Mouse (Mus musculus): ENCODE data around the gene Tbc1d8b. TPM values are rescaled to one million over a fixed set of nuclear protein-coding genes. Genes with fewer than 3 reads are reported as not detected.
"Not testable (repeated sequence)": the region's sequence is repeated elsewhere in the genome, so short reads cannot be mapped to it uniquely, and the experiment has no call there.

The Tbc1d8b gene
- polyA plus RNA-seq, 1 experiment from 2014 or later: 2.3 TPM

DNA sequence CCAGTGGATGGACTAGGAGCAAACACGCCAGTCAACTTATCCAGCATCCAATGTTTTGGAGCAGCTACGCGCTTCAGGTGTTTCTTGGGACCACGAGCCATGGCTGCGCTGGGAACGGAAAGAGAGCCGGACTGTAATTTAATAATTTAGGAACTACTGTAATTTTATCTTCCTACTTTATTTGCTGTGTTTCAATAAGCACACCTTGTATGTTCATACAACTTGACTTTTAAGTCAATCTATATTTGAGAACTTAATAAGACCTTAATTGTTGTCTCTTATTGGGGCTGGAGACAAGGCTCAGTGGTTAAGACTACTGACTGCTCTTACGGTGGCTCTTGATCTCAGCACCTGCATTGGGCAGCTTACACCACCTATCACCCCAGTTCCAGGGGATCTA, 29.6 kb downstream of the Tbc1d8b start, which contains the start of gene Gm15013:
TSS of gene Gm15013 (minus strand) at position 101 of the 400 bp plus-strand sequence.
- Histone ChIP-seq H3K9me3 (ENCODE audit: low read length) (no peaks in the 10 kb centered on the region), H3K4me1 (ENCODE audit: insufficient read depth, low read length) (no peaks in the 10 kb centered on the region), H3K9ac (replicated peaks; ENCODE audit: low read length) (no peak within 1 kb of the TSS), H3K27ac (ENCODE audit: low read length) (no peak within 1 kb of the TSS), H3K36me3 (ENCODE audit: insufficient read depth, low read length) (no peaks in the 10 kb centered on the region), H3K4me3 (ENCODE audit: low read length) (no peak within 1 kb of the TSS), H3K27me3 (ENCODE audit: insufficient read depth, low read length) (peaks cover 4% of the 10 kb centered on the region; the same call in 1 of the 2 replicates), H3K4me2 (replicated peaks; ENCODE audit: low read depth, low read length) (no peak within 1 kb of the TSS)
- no peak for ATAC-seq (ENCODE audit: low FRiP score, low TSS enrichment)
- 93% methylated on average over 8 of the region's 8 CpGs for WGBS

DNA sequence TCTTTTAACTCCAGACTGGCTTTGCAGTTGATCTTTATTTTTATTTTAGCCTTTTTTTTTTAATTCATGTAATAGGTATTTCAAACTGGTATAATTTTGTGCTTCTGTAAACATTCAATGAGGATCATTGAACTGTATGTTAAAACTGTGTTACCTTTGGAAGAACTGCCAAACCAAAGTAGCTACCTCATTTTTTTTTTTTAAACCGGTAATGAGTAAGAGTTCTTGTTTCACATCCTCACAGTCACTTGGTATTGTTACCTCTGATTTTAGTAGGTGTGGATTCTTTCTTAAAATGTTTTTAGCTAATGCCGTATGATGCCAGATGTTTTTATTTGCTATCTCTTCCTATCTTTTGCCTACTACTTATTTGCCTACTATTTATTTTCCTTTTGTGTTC, 37.6 kb downstream of the Tbc1d8b start:
- Histone ChIP-seq H3K36me3 (ENCODE audit: insufficient read depth, low read length) (no peaks in the 10 kb centered on the region), H3K4me3 (ENCODE audit: low read length) (no peak overlapping the region), H3K9ac (replicated peaks; ENCODE audit: low read length) (no peak overlapping the region), H3K4me1 (ENCODE audit: insufficient read depth, low read length) (no peaks in the 10 kb centered on the region), H3K27me3 (ENCODE audit: insufficient read depth, low read length) (no peaks in the 10 kb centered on the region), H3K4me2 (replicated peaks; ENCODE audit: low read depth, low read length) (no peak overlapping the region), H3K27ac (ENCODE audit: low read length) (no peak overlapping the region), H3K9me3 (ENCODE audit: low read length) (no peaks in the 10 kb centered on the region)
- WGBS: 91% methylated on average over 2 of the region's 2 CpGs
- ATAC-seq (ENCODE audit: low FRiP score, low TSS enrichment): no peak

DNA sequence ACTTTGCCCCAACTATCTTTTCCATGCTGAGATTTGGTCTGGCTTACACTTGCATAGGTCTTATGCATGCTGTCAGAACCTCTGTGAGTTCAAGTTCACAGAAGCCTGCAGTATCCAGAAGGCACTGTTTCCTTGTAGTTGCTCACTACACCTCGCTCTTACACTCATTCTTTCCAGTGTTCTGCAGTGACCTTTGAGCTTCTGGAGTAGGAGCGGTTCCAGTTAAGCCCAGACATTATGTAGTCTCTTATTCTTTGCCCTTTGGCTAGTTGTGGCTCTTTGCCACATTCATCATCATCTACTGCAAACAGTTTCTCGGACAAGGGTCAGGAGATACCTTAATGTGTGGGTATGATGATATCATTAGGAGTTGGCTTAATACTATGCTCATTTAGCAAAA, 45.7 kb downstream of the Tbc1d8b start:
- no peak for ATAC-seq (ENCODE audit: low FRiP score, low TSS enrichment)
- no peak overlapping the region for H3K27ac ChIP-seq (ENCODE audit: low read length)
- H3K4me1 ChIP-seq (ENCODE audit: insufficient read depth, low read length): no peaks in the 10 kb centered on the region
- no peak overlapping the region for H3K4me2 ChIP-seq (replicated peaks; ENCODE audit: low read depth, low read length)
- no peaks in the 10 kb centered on the region; the same call in 1 of the 2 replicates for H3K27me3 ChIP-seq (ENCODE audit: insufficient read depth, low read length)
- H3K9ac ChIP-seq (replicated peaks; ENCODE audit: low read length): no peak overlapping the region
- H3K36me3 ChIP-seq (ENCODE audit: insufficient read depth, low read length): 0 out of 2 replicates have a peak, but pooled peaks cover 3% of the 10 kb centered on the region
- WGBS: 81% methylated on average over 3 of the region's 3 CpGs
- no peaks in the 10 kb centered on the region for H3K9me3 ChIP-seq (ENCODE audit: low read length)
- no peak overlapping the region for H3K4me3 ChIP-seq (ENCODE audit: low read length)

DNA sequence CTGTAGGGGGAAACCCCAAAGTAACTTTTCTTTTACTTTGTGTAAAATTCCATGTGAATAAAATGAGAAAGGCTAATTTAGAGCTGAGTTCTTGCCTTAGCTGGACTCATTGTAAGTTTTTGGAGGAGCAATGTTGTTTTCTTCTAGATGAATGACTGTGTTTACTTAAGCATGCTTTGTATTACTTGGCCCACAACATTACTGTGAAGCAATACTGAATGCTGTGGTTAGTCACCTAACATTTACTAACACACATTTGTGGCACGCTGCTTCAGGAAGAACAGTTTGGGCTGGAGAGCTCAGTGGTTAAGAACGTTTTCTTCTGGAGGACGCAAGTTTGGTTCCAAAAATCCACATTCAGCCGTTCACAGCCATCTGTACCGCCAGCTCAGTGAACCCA, 52.3 kb downstream of the Tbc1d8b start:
- Histone ChIP-seq H3K36me3 (ENCODE audit: insufficient read depth, low read length) (0 out of 2 replicates have a peak, but pooled peaks cover 3% of the 10 kb centered on the region), H3K27ac (ENCODE audit: low read length) (no peak overlapping the region), H3K4me1 (ENCODE audit: insufficient read depth, low read length) (no peaks in the 10 kb centered on the region), H3K4me3 (ENCODE audit: low read length) (no peak overlapping the region), H3K4me2 (replicated peaks; ENCODE audit: low read depth, low read length) (no peak overlapping the region), H3K9me3 (ENCODE audit: low read length) (no peaks in the 10 kb centered on the region), H3K9ac (replicated peaks; ENCODE audit: low read length) (no peak overlapping the region), H3K27me3 (ENCODE audit: insufficient read depth, low read length) (no peaks in the 10 kb centered on the region; the same call in 1 of the 2 replicates)
- no peak for ATAC-seq (ENCODE audit: low FRiP score, low TSS enrichment)
- 80% methylated on average over 5 of the region's 5 CpGs for WGBS

DNA sequence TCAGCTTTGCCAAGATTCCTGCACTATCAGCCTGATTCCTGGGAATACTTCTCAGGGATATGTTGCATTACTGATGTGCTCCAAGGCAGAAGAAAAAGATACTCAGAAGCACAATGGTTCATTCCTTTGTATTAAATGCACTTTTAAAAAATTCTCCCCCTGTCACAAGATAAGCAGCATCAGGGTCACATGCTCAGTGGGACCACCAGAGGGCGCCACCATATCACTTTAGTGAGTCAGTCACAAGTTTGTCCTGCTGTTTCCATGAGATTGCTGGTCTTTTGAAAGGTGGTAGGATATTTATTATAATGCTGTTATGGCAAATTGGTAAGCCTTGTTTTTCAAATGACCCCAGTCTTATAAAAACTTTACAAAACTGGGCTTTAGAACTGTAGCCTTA, 67.1 kb downstream of the Tbc1d8b start:
- H3K27me3 ChIP-seq (ENCODE audit: insufficient read depth, low read length): peaks cover 6% of the 10 kb centered on the region; the same call in 1 of the 2 replicates
- no peak overlapping the region for H3K27ac ChIP-seq (ENCODE audit: low read length)
- H3K36me3 ChIP-seq (ENCODE audit: insufficient read depth, low read length): no peaks in the 10 kb centered on the region
- 0% methylated on average over 1 of the region's 1 CpGs for WGBS
- H3K4me1 ChIP-seq (ENCODE audit: insufficient read depth, low read length): no peaks in the 10 kb centered on the region
- no peak for ATAC-seq (ENCODE audit: low FRiP score, low TSS enrichment)
- H3K4me2 ChIP-seq (replicated peaks; ENCODE audit: low read depth, low read length): no peak overlapping the region
- no peak overlapping the region for H3K4me3 ChIP-seq (ENCODE audit: low read length)
- H3K9me3 ChIP-seq (ENCODE audit: low read length): no peaks in the 10 kb centered on the region
- H3K9ac ChIP-seq (replicated peaks; ENCODE audit: low read length): no peak overlapping the region

DNA sequence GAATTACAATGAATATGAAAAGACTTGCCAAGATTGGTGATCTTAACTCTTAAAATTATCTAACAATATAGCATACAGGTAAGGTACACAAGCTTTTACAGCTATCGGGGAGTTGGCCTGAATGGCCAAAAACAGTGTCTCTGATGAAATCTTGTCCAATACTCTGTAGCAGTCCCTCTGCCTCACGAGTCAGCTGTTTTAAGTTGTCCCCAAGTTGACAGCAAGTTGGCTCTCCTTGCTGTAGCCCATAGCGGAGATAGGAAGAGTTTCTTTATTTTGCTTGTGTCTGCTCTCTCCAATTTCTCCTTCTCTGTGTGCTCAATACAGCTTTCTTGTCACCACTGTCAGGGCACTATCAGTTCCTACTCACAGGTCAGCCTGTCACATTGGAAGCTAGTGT, 73.8 kb downstream of the Tbc1d8b start:
- 82% methylated on average over 3 of the region's 3 CpGs for WGBS
- H3K36me3 ChIP-seq (ENCODE audit: insufficient read depth, low read length); H3K9me3 ChIP-seq (ENCODE audit: low read length); H3K4me2 ChIP-seq (replicated peaks; ENCODE audit: low read depth, low read length); H3K9ac ChIP-seq (replicated peaks; ENCODE audit: low read length); H3K4me3 ChIP-seq (ENCODE audit: low read length); ATAC-seq (ENCODE audit: low FRiP score, low TSS enrichment); H3K27ac ChIP-seq (ENCODE audit: low read length); H3K4me1 ChIP-seq (ENCODE audit: insufficient read depth, low read length); H3K27me3 ChIP-seq (ENCODE audit: insufficient read depth, low read length): not testable (repeated sequence)

DNA sequence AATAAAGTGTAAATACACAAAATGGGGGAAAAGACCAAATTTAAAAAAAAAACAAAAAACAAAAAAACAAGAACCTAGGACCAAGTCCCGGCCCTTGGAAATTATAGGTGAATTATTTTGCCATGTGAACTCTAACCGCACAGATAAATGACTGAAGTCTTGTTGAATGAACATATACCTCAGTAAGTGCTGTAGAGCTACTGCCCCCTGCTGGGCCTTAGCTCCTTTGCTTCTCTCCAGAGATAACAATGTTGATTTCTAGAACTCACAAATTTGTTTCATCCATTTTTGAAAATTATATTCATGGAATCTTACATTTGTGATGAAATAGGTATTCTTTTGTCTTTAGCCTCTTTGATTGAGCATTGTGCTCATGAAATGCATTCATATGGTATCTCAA, 77.8 kb downstream of the Tbc1d8b start:
- WGBS: 81% methylated on average over 2 of the region's 2 CpGs

DNA sequence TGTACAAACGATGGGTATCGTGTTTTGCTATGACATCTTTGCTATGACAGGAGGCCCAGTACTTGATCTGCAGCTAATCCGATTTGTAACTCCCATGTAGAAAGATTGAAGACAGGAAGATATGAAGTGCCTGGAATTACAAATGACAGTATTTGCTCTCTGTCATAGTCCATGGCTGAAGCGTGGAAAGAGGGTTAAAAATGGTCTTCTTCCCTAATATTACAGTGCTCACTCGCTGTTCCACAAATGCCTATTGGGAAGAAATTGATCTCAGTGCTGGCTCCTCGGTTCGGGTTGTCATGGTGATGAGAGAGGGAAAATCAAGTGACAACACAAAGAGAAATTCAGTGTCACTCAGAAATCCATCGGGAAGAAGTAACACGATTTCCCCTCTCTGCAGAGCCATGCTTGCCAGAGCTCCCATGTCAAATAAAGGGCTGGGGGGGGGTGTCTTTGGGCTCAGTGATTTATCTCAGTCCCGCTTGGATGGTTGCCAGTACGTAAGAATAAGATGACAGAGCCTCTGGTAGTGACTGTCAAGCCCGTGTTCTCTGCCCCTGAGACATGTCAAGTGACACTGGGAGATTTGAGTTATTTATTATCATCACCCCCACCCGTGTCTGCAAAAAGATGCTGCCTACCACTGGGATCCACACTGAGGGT, 85.3 kb downstream of the Tbc1d8b start:
- Histone ChIP-seq H3K4me1 (ENCODE audit: insufficient read depth, low read length) (no peaks in the 10 kb centered on the region), H3K4me3 (ENCODE audit: low read length) (no peak overlapping the region), H3K36me3 (ENCODE audit: insufficient read depth, low read length) (no peaks in the 10 kb centered on the region), H3K4me2 (replicated peaks; ENCODE audit: low read depth, low read length) (no peak overlapping the region), H3K27ac (ENCODE audit: low read length) (no peak overlapping the region), H3K9me3 (ENCODE audit: low read length) (no peaks in the 10 kb centered on the region), H3K9ac (replicated peaks; ENCODE audit: low read length) (no peak overlapping the region), H3K27me3 (ENCODE audit: insufficient read depth, low read length) (peaks cover 5% of the 10 kb centered on the region; the same call in 1 of the 2 replicates)
- 79% methylated on average over 13 of the region's 13 CpGs for WGBS
- ATAC-seq (ENCODE audit: low FRiP score, low TSS enrichment): no peak

More for the DNA sequence above, 77.8 kb downstream of the Tbc1d8b start:
- Histone ChIP-seq H3K9me3 (ENCODE audit: low read length) (no peaks in the 10 kb centered on the region), H3K4me2 (replicated peaks; ENCODE audit: low read depth, low read length) (no peak overlapping the region), H3K4me3 (ENCODE audit: low read length) (no peak overlapping the region), H3K27me3 (ENCODE audit: insufficient read depth, low read length) (peaks cover under 1% of the 10 kb centered on the region; the same call in 1 of the 2 replicates), H3K4me1 (ENCODE audit: insufficient read depth, low read length) (no peaks in the 10 kb centered on the region), H3K36me3 (ENCODE audit: insufficient read depth, low read length) (no peaks in the 10 kb centered on the region), H3K9ac (replicated peaks; ENCODE audit: low read length) (no peak overlapping the region), H3K27ac (ENCODE audit: low read length) (no peak overlapping the region)
- ATAC-seq (ENCODE audit: low FRiP score, low TSS enrichment): no peak

DNA sequence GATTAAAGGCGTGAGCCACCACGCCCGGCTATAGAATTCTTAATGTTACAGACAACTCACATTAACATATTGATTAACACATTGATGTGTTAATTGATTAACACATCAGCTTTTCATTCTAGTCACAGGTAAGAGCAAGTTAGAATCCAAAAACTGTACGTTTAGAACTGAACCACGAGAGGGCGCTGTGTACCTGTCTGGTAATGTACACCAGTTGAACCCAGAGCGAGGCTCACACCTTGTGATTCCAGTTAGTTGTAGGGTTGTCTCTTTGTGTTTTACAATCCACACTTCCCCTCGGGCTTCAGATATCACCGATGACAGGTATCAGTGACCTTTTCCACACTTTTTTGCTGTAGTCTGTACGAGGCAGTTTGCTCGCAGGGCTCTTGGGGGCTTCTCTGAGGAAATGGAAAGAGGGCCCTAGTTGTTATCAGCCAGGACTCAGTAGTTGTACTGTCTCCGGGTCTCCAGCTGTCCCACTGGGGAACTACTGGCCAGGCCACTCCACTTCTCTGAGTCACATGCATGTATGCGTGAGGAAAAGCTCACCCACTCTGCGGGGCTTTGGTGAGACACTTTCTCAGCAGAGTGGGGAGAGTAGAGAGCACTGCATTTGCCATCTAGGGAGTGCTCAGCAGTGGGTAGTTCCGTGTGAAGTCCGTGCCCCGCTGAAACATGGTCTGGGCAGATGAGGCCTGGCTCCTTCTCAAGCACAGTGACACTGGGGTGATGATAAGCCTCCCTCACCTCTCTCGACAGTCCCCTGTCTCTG, 89.7 kb downstream of the Tbc1d8b start:
- Histone ChIP-seq H3K4me2 (replicated peaks; ENCODE audit: low read depth, low read length) (no peak overlapping the region), H3K27ac (ENCODE audit: low read length) (no peak overlapping the region), H3K9ac (replicated peaks; ENCODE audit: low read length) (no peak overlapping the region), H3K27me3 (ENCODE audit: insufficient read depth, low read length) (peaks cover 12% of the 10 kb centered on the region; the same call in 1 of the 2 replicates), H3K36me3 (ENCODE audit: insufficient read depth, low read length) (no peaks in the 10 kb centered on the region), H3K4me1 (ENCODE audit: insufficient read depth, low read length) (no peaks in the 10 kb centered on the region), H3K4me3 (ENCODE audit: low read length) (no peak overlapping the region), H3K9me3 (ENCODE audit: low read length) (no peaks in the 10 kb centered on the region)
- WGBS: 36% methylated on average over 18 of the region's 18 CpGs
- no peak; the same call in 1 of the 2 replicates for ATAC-seq (ENCODE audit: low FRiP score, low TSS enrichment)
